Mouse (Mus musculus) embryonic facial prominence, embryonic 14.5 days (tissue): ENCODE results near the gene Pth1r. TPM values are rescaled to one million over a fixed set of nuclear protein-coding genes. Genes with fewer than 3 reads are reported as not detected.
A peak's percentile ranks its signal among the peaks of the same experiment; 100 is the strongest.
"Not testable (repeated sequence)": the region's sequence is repeated elsewhere in the genome, so short reads cannot be mapped to it uniquely, and the experiment has no call there.

Source experiments
- ATAC-seq: fragments of 200-750 bp; cut with Nextera tagmentation; 2 replicates; pipeline ENCODE4 v1.8.0; 2017; ENCODE audit warnings: low read depth, moderate number of reproducible peaks, moderate TSS enrichment
- DNase-seq: peaks from one replicate; pipeline ENCODE4 v3.0.0-alpha.2; 2015; ENCODE audit warnings: low spot score
- H3K27ac ChIP-seq: fragments of 300-500 bp; sonication (generic); replicated peaks from 2 replicates; pipeline ENCODE4 v1.5.1; 2014; ENCODE audit warnings: low read depth, mild to moderate bottlenecking, low read length, moderate library complexity
- H3K27me3 ChIP-seq: fragments of 300-500 bp; sonication (generic); replicated peaks from 2 replicates; pipeline ENCODE4 v1.6.1; 2014; ENCODE audit warnings: low read length; ENCODE audit not compliant: control insufficient read depth, insufficient read depth
- H3K36me3 ChIP-seq: fragments of 300-500 bp; sonication (generic); 2 replicates; pipeline ENCODE4 v1.6.1; 2014; ENCODE audit warnings: low read length, mixed read lengths; ENCODE audit not compliant: control insufficient read depth, insufficient read depth
- H3K4me1 ChIP-seq: fragments of 300-500 bp; sonication (generic); 2 replicates; pipeline ENCODE4 v1.6.1; 2014; ENCODE audit warnings: antibody characterized with exemption, low read length; ENCODE audit not compliant: control insufficient read depth, insufficient read depth
- H3K4me2 ChIP-seq: fragments of 300-500 bp; sonication (generic); 2 replicates; pipeline ENCODE4 v1.6.1; 2014; ENCODE audit warnings: low read depth, mild to moderate bottlenecking, low read length, moderate library complexity, mixed read lengths
- H3K4me3 ChIP-seq: fragments of 300-500 bp; sonication (generic); 2 replicates; pipeline ENCODE4 v1.5.1; 2014; ENCODE audit warnings: low read depth, mild to moderate bottlenecking, low read length
- H3K9ac ChIP-seq: fragments of 300-500 bp; sonication (generic); 2 replicates; pipeline ENCODE4 v1.6.1; 2014; ENCODE audit warnings: low read depth, mild to moderate bottlenecking, low read length, moderate library complexity, mixed read lengths
- H3K9me3 ChIP-seq: fragments of 300-500 bp; sonication (generic); 2 replicates; pipeline ENCODE4 v1.6.1; 2016; ENCODE audit warnings: low read length; ENCODE audit not compliant: control insufficient read depth
- WGBS: fragments of 180-500 bp; shearing (Covaris S2); extraction: QIAGEN DNeasy Blood & Tissue Kit; methylation state at CpG from one replicate; pipeline ENCODE4 v1.1.7; 2014; 5-methylcytosine and 5-hydroxymethylcytosine counted together
- polyA plus RNA-seq: library from polyadenylated mRNA; unstranded; fragments of >200 nt; fragmentation: Nextera tagmentation; extraction: Ambion mirVana; gene quantifications from 2 replicates; pipeline ENCODE4 v1.2.1, GENCODE M21; 2014

Pth1r gene
- polyA plus RNA-seq, 1 experiment from 2014 or later = 97.5 TPM

DNA sequence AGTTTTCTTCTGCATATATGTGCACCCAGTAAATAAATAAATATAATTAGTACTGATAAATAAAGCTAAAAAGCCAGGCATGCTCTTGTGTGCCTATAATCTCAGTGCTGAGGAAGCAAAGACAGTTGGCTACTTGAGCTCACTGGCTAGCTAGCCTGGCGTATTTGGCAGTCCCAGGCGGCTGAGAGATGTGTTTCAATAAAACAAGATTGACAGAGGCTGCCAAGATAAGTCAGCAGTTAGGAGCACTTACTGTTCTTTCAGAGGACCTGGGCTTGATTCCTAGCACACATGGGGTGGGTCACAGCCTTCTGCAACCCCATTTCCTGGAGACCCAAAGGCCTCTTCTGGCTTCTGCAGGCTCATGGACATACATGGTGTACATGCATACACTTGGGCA, 59.1 kb downstream of the Pth1r start:
- peaks cover 18% of the 10 kb centered on the region for H3K4me1 ChIP-seq
- H3K4me2 ChIP-seq = no peak overlapping the region
- no peaks in the 10 kb centered on the region for H3K9me3 ChIP-seq
- no peak overlapping the region for H3K27ac ChIP-seq
- 0 out of 2 replicates have a peak, but pooled peaks cover 3% of the 10 kb centered on the region for H3K36me3 ChIP-seq
- H3K27me3 ChIP-seq = no peaks in the 10 kb centered on the region
- WGBS = 74% methylated on average over 2 of the region's 2 CpGs
- ATAC-seq = no peak
- no peak overlapping the region for H3K9ac ChIP-seq
- no peak for DNase-seq
- no peak overlapping the region for H3K4me3 ChIP-seq

DNA sequence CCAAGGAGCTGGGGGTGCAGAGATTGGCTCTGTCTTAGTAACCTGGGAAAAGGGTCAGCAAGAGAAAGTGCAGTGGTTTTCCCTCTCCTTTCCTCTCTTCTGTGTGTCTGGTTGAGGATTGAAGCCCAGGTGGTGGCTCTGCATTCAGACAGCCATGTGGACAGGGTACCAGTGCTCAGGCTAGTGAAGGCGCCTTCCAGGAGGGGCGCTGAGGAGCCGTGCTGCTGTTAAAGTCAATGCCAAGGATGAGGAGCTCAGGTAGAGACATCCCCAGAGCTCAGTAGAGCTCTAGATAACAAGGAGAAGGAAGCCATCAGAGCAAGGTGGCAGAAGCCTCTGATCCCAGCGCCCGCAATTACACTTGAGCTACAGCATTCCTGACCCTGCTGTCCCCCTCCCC, 59.9 kb downstream of the Pth1r start:
- Histone ChIP-seq H3K4me1 (peaks cover 18% of the 10 kb centered on the region), H3K4me2 (no peak overlapping the region), H3K27ac (no peak overlapping the region), H3K9me3 (no peaks in the 10 kb centered on the region), H3K27me3 (no peaks in the 10 kb centered on the region), H3K4me3 (no peak overlapping the region), H3K36me3 (no peaks in the 10 kb centered on the region), H3K9ac (no peak overlapping the region)
- ATAC-seq (no peak), DNase-seq (no peak)
- WGBS = 66% methylated on average over 5 of the region's 5 CpGs

DNA sequence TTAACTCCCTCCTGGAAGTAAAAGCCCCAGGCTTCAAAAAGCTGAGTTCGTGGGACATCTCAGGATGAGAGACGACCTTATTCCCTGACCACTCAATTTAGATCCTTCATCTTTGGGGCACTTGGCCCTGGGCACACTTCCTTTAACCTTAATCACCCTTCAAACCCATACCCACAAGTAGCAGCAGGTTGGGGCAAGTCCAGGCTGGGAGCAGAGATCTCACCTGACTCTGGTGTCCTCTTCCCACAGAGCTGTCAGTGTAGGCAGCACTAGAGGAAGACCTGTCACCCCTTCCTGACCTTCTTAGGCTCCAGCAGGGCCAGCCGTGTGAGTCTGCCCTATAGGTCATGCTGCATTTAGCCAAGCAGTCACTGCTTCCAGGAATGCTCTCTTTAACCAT, 60.5 kb downstream of the Pth1r start:
- Histone ChIP-seq H3K9me3 (no peaks in the 10 kb centered on the region), H3K27ac (no peak overlapping the region), H3K27me3 (no peaks in the 10 kb centered on the region), H3K4me1 (peaks cover 18% of the 10 kb centered on the region), H3K36me3 (no peaks in the 10 kb centered on the region), H3K9ac (no peak overlapping the region), H3K4me3 (no peak overlapping the region), H3K4me2 (no peak overlapping the region)
- no peak for ATAC-seq
- 57% methylated on average over 3 of the region's 3 CpGs for WGBS
- no peak for DNase-seq

DNA sequence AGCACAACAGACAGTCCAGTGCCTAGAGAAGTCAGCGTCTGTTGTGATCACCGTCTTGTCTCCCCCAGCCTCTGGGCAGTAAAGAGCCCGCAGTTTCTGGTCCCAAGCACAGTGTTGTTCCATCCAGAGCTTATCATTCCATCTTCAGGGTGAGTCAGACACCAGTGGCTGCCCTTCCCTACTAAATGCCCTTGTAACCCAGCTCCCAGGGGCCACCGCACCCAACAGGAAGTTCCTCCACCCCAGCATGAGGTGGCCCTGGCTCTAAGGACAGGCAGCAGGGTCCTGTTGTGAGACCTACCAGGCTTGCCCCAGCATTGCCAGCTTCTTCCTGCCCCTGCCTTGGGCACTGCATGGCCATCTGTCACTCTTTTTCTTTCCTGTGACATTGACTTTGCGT, 61.4 kb downstream of the Pth1r start:
- no peak overlapping the region for H3K9ac ChIP-seq
- no peak for ATAC-seq
- DNase-seq = no peak
- no peak overlapping the region for H3K4me2 ChIP-seq
- 87% methylated on average over 5 of the region's 5 CpGs for WGBS
- H3K4me1 ChIP-seq = peaks cover 18% of the 10 kb centered on the region
- H3K27me3 ChIP-seq = no peaks in the 10 kb centered on the region
- H3K36me3 ChIP-seq = no peaks in the 10 kb centered on the region
- no peak overlapping the region for H3K27ac ChIP-seq
- no peak overlapping the region for H3K4me3 ChIP-seq
- H3K9me3 ChIP-seq = no peaks in the 10 kb centered on the region

DNA sequence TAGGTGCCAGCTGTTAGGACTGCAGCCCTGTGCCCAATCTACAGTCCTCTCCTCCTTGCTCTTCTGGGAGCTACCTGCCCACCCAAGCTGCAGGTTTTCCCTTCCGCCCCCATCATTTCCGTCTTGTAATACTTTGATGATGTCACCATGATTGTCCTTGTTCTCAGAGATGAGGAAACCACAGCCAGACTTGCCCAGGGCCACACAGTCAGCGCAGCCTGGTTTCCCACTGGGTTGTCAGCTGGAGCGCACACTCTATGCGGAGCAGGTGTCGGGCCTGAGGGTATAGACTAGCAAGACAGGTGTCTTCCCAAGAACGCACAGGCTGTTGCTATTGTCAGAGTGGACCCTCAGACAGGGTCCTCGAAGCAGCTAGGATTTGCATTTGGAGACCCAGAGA, 61.8 kb downstream of the Pth1r start:
- no peak overlapping the region for H3K4me3 ChIP-seq
- H3K9me3 ChIP-seq = no peaks in the 10 kb centered on the region
- no peak overlapping the region for H3K4me2 ChIP-seq
- H3K27me3 ChIP-seq = no peaks in the 10 kb centered on the region
- no peaks in the 10 kb centered on the region for H3K36me3 ChIP-seq
- H3K9ac ChIP-seq = no peak overlapping the region
- ATAC-seq (no peak), DNase-seq (no peak)
- H3K27ac ChIP-seq = no peak overlapping the region
- WGBS = 80% methylated on average over 8 of the region's 8 CpGs
- H3K4me1 ChIP-seq = peaks cover 18% of the 10 kb centered on the region

DNA sequence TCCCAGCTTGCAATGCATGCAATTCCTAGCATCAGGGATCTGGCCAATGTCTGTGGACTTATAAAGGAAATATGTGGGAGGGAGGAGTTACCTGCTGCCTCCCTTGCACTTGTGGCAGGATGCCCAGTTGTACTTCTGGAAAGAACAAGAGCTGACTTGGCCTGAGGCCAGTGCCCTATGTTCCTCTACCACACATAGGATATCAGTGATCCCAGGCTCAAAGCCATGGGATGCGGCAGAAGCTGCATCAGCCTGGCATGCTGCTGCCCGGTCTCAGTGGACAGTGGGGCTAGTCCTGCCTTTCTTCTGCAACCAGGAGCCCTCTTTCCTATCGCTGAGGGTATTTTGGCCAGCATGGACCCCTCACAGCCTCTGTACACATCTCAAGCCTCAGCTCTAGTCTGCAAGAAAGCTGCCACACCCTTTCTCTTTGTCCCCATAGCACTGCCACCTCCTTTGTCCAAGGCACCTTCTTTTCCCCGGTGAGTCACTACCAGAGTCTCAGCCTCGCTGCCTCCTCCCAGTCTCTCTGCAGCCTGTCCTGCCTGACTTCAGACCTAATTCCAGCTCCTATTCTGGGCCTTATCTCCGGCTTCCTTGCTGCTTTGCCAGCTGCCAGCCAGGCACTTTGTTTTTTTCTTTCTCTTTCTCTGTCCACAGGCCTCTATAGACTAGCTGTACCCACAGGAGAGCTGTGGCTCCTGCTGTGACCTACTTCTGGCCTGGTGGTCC, 62.7 kb downstream of the Pth1r start:
- no peak overlapping the region for H3K9ac ChIP-seq
- H3K4me1 ChIP-seq = peaks cover 18% of the 10 kb centered on the region
- H3K27ac ChIP-seq = peak overlapping the region; percentile 65
- 67% methylated on average over 6 of the region's 6 CpGs for WGBS
- ATAC-seq (peak; percentile 65), DNase-seq (peak; percentile 94)
- H3K27me3 ChIP-seq = no peaks in the 10 kb centered on the region
- H3K36me3 ChIP-seq = no peaks in the 10 kb centered on the region
- H3K4me2 ChIP-seq = no peak overlapping the region
- no peaks in the 10 kb centered on the region for H3K9me3 ChIP-seq
- no peak overlapping the region for H3K4me3 ChIP-seq

DNA sequence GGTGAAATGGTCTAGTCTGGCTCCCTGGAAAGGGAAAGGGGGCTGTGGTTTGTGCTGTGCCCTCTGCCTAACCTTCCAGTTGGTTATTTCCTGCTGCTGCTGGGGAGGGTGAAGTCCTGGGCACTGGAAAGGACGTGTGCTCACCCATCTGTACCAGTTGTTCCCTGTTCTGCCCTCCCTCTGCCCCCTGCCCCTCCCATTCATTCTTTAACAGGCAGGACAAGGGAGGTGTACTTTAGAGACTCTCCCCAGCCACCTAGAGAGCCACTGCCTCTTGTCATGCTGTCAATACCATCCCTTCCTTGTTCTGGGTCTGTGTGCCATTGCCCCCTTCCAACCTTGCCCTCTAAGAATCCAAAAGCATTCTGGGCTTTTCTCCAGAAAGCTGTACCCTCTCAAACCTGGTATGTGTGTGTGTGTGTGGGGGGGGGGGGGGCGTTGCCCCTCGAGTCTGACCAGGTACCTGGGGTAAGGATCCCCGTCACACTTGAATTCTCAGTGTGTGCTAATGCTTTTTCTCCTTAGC, 63.3 kb downstream of the Pth1r start:
- H3K4me2 ChIP-seq = no peak overlapping the region
- ATAC-seq = 0 out of 2 replicates have a peak, but pooled peaks have one; percentile 4

DNA sequence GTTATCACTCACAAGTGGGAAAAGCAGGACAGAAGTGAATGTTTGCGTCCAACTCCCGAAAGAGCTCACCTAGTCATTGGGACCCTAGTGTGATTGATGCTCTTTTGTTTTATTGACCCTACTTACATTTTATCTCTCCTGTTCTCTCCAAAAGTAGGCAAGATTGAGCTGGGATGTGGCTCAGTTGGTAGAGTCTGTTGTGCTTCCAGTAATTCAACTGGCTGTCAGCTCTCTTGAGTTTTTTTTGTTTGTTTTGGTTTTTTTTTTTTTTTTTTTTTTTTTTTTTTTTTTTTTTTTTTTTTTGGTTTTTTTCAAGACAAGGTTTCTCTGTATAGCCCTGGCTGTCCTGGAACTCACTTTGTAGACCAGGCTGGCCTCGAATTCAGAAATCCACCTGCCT, 64.2 kb downstream of the Pth1r start:
- not testable (repeated sequence) for H3K36me3 ChIP-seq, DNase-seq, H3K4me3 ChIP-seq, H3K9me3 ChIP-seq, H3K9ac ChIP-seq, H3K4me2 ChIP-seq, ATAC-seq, H3K27ac ChIP-seq, H3K27me3 ChIP-seq
- peaks cover 18% of the 10 kb centered on the region for H3K4me1 ChIP-seq
- WGBS = 90% methylated on average over 3 of the region's 3 CpGs

More for the DNA sequence above, 63.3 kb downstream of the Pth1r start:
- Histone ChIP-seq H3K27me3 (no peaks in the 10 kb centered on the region), H3K36me3 (no peaks in the 10 kb centered on the region), H3K9ac (0 out of 2 replicates have a peak overlapping the region, but pooled peaks have one; percentile 10), H3K4me3 (no peak overlapping the region), H3K27ac (peak overlapping the region; percentile 55), H3K9me3 (no peaks in the 10 kb centered on the region), H3K4me1 (peaks cover 18% of the 10 kb centered on the region)
- WGBS = 58% methylated on average over 4 of the region's 4 CpGs
- DNase-seq = no peak

DNA sequence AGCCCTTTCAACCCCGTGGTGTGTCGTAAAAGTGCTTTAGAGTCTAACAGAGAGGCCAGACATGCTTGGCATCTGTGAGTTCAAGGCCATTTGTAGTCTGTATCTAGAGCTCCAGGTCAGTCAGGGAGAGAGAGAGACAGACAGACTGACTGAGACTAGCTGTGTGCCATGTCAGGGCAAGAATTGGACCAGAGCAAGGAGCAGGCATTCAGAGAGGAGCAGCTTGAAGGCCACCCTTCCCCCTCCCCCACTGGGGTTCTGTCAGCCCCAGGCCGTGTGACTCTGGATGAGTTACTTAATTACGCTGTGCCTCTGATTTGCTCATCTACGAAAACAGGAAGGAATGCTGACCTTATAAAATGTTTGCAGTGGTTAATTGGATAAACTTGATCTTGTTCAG, 64.7 kb downstream of the Pth1r start:
- no peak for ATAC-seq
- H3K27ac ChIP-seq = no peak overlapping the region

More for the DNA sequence above, 64.7 kb downstream of the Pth1r start:
- Histone ChIP-seq H3K4me1 (peaks cover 18% of the 10 kb centered on the region), H3K27me3 (no peaks in the 10 kb centered on the region), H3K9ac (no peak overlapping the region), H3K9me3 (no peaks in the 10 kb centered on the region), H3K36me3 (no peaks in the 10 kb centered on the region), H3K4me3 (no peak overlapping the region), H3K4me2 (no peak overlapping the region)
- no peak for DNase-seq
- WGBS = 62% methylated on average over 5 of the region's 5 CpGs
